Mouse (Mus musculus): Measurements from ENCODE around the gene Pax1. TPM values are rescaled to one million over a fixed set of nuclear protein-coding genes. Genes with fewer than 3 reads are reported as not detected.

Pax1 gene
- total RNA-seq, 2 experiments from 2014 or later: not detected

DNA sequence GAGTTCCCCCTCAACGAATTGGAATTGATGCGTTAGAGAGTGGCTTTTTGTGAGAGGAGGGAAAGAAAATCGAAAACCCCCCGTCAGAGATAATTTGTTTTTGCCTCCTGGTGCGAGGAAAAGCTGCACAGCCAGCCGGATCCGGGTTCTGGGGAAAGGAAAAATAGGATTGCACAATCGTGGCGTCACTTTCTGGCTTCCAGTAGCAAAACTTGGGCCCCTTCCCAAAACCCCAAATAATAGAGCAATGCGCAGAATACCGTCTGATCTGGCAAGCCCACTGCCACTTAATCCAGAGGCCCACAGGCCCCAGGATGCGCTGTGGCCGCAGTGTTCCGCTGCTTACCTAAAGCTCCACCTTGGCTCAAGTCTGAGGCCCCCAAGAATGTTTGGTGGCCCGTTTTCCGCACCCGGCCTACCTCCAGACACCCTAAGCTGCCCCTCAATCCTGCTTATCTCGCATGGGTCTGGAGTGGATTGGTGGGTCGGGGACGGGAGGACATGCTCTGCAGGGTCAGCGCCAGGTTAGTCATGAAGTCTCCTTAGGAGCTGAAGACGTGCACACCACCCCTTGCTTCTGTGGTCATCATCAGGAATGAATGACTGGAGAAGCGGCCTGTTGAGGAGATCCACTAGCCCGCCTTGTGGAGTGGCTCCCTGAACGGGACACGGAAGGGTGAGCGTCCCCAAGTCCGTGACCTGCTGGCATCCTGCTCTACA is 11.4 kb downstream of the Pax1 start:
- no peak for DNase-seq

DNA sequence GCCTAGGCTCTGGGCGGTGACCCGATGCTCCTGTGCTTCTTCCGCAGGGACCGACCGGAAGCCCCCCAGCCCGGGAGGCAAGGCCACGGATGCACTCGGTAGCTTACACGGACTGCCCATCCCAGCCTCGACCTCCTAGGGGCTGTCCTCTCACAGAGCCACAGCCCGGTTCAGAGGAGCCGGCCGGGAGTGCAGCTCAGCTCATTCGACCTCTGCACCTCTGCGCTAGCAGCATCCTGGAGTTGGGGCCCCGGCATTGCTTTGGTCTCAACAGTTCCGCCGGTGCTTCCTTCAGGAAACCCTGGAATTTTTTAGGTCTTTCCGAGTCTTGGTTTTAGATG is 11.9 kb downstream of the Pax1 start:
- no peak for DNase-seq

DNA sequence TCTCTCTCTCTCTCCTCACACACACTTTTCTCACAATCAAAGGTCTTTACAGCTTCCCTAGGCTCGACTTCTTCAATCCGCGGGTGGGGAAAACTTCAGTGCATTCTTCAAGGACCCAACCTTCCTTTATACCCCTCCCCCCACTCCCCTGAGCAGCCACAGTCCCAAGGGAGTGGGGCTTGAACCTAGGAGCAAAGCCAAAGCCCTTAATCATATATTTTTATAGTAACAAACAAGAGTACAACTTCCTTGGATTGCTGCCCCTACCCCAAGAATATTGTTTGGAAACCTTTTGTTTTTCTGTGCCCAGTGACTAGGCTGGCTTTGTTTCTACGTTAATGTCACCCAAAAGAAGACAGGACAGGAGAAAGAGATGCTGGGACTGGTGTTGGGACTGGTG is 12.5 kb downstream of the Pax1 start:
- no peak for DNase-seq

DNA sequence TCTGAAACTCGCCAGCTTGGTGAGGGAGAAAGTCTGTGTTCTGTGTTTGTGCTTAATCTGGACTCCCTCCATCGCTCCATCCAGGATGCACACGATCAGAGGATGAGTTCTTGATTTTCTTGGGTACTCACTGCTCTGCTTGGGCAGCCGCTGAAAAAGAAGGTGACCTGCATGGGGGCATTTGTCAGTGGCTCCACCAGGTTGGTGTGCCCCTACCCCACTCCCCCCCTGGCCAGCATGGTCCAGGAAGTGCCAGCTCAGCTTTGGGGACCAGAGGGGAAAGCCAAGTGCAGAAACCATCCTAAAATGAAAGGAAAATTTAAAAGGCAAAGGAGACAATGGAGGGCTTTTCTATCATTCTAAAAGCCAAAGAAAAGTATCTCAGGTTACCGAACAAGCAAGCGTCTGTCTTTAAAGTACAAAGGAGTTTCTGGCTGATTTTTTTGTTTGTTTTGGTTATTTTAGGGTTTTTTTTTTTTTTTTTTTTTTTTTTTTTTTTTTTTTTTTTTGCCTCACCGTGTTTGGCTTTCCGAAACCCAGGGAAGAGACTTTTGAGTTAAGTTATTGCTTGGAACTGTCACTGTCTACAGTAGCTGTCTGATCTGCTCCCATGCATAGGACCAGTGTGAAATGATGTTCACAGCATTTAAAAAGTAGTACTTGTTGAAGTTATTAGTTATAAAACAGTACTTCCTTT is 13.4 kb downstream of the Pax1 start:
- no peak for DNase-seq

DNA sequence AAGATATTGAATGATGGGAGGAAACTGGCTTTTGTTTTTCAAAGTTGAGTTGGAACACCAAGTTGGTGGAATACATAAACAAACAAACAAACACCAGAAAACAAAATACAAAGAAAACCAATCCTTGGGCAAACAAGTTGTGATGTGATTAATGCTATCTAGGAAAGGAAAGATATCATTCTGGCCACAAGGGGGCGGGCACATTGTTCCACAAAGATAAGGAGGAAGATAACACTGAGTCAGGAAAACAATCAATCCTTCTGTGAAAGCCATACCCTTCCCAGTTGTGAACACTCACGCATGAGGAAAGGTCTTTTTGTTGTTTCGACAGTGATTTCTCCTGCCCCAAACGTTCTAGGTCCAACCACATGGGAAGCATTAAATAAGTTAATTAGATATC is 17.2 kb downstream of the Pax1 start:
- DNase-seq: peak; percentile 24 to 38

DNA sequence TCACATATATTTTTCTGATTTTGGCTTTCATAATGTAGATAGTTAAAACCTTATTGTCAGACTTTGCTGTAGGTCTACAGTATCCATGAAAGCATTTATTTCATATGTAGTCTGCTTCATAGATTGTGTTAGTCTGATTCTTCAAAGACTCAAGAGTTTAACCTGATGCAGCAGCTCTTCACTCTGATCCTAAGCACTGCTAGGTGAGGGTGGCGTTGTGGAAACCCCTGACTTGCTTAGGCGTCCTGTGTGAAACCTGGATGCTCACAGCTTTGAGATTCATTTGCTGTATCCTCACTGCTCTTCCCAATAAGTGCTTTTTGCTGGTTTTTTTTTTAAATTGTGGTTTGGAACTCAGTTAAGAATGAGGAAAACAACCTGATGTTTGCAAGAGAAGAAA is 21.6 kb downstream of the Pax1 start:
- no peak for DNase-seq

DNA sequence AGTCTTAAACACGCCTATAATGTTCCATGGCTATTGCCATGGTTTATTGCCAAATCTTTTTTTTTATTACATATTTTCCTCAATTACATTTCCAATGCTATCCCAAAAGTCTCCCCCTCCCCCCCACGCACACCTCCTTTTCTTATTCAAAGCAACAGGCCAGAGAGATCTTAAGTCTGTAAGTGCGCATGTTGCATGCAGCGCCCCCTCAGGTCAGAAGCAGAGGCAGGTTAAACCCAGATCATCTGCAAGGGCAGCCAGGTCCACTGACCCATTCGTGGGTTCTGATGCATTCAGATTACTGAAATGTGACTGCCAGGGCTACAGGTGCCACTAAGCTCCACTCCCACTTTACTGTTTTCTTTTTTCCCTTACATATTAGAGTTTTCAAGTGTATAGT is 25.2 kb downstream of the Pax1 start:
- no peak for DNase-seq

DNA sequence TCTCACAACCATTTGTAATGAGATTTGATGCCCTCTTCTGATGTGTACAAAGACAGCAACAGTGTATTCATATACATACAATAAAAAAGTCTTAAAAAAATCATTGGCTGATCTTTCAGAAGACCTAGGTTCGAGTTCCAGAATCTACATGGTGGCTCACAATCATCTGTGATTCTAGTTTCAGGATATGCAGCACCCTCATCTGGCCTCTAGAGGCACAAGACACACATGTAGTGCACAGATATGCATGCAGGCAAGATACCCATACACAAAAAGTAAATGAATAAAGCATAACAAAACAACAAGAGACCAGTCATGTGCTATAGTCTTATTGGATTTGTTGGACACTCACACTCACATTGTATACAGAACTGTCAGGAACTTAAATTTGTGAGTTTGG is 47.6 kb downstream of the Pax1 start:
- no peak for DNase-seq

DNA sequence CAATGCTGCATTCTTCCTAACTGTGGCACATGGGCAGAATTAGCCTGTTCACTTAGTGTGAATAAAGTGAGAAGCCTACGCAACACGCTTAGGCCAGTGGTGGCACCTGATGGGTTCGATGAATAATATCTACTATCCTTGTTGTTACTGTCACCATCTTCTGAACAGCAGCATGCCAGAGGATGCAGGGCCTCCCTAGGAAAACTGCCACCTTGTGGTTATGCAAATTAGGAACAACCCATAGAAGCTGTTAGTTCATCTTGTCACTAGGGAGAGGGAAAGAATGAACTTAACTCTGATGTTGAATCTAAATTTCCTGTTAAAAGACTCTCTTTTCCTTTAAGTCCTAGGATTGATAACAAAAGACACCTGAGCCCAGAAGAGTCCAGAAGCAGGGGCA is 53.3 kb downstream of the Pax1 start:
- no peak for DNase-seq

DNA sequence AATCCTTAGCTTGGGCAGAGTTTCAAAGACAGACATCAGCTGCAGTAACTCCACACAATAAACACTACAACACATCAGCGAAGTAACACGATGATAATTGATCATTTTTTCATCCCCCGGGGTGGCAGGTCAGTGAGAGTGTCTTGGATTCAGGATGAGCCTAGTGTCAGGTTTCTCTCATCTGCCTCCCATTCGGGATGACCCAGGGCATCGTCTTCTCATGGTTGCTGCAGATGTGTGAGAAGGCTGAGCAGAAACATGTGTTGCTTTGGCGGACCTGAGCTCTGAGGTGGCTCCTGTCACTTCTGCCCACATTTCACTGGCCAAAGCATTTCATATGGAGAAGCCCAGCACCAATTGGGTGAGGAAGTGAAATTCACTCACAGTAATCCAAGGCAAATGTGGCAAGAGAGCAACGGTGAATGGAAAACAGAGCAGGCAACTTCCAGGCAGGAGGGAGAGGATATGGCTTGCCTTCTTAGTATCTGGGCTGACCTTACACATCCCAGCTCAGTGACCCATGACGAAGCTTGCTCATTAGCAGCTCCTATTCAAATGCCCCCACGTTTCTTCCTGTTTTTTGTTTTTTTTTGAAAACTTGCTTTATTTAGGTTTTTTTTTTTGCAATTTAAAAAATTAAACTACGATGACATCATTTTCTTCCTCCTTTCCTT is 63.0 kb downstream of the Pax1 start:
- DNase-seq: no peak

DNA sequence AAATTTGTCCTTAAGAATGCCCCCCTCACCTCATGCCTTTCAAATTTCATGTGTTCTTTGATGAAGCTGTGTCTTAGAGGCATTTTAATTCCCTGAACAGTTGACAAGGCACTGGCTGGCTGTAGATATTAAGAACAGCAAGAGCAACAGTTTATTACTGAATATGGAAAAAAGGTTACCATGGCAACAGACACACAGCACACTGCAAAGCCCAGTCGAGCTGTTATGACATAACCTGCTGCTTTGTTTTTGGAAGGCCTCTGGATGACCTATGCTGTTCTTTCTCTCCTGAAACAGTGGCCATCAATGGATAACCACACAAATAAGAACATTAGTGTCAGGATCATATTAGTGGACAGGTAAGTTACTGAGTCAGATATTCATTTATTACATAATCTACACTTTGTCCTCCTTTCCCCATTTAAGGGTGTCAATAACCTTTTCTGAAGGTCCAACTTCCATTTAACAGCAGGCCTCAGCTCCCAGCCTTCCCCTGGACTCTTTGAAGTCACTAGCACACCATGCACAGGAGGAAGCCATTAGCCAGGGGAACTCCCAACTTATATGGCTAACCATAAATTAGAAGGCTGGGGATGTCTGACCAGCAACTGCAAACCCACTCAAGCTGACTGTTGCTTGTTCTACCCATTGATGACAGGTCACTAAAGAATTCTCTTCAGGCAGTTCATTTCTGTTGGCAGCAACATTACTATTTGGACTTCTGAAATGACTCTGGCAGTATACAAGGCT is 68.1 kb downstream of the Pax1 start:
- DNase-seq: no peak

DNA sequence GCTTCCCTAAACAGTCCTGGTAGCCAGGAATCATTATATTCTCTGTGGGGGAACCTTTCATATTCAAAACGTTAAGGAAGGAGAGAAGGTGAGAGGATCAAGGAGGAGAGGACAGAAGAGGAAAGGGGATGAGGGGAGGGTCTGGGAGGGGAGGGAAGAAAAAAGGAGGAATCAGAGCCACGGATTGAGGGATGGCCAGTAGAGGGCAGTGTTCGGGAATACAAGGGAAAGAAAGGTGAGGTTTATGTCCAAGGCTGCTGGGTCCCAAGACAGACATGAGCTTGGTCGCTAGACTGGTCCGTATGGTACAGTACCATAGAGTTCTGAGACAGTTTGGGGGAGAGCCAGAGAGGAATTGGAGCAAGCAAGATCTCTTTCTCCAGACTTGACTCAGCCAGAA is 71.4 kb downstream of the Pax1 start:
- peak; percentile 23 to 34 for DNase-seq

Other genes starting within 250 kb of the Pax1 start
- not detected for gene Nkx2-2, start 167.7 kb upstream of the Pax1 start, total RNA-seq (2021)